Mouse (Mus musculus) liver, postnatal 0 days (tissue): ENCODE data around the gene Hdac10. TPM values are rescaled to one million over a fixed set of nuclear protein-coding genes. Genes with fewer than 3 reads are reported as not detected.

Experiments
- ATAC-seq: fragments of 200-750 bp; cut with Nextera tagmentation; 2 replicates; pipeline ENCODE4 v1.8.0; 2017; ENCODE audit warnings: mild to moderate bottlenecking, moderate library complexity
- DNase-seq: peaks from one replicate; pipeline ENCODE4 v3.0.0-alpha.2; 2016
- H3K27ac ChIP-seq: fragments of 300-500 bp; sonication (generic); 2 replicates; pipeline ENCODE4 v1.5.1; 2014; ENCODE audit warnings: antibody characterized with exemption, moderate library complexity, mild to moderate bottlenecking, low read depth
- H3K27me3 ChIP-seq: fragments of 300-500 bp; sonication (generic); 2 replicates; pipeline ENCODE4 v1.6.1; 2014; ENCODE audit warnings: low read length, control low read depth, mixed read lengths; ENCODE audit not compliant: insufficient read depth
- H3K36me3 ChIP-seq: fragments of 300-500 bp; sonication (generic); replicated peaks from 2 replicates; pipeline ENCODE4 v1.6.1; 2014; ENCODE audit warnings: mild to moderate bottlenecking, control low read depth, low read length, moderate library complexity, mixed read lengths; ENCODE audit not compliant: insufficient read depth
- H3K4me1 ChIP-seq: fragments of 300-500 bp; sonication (generic); 2 replicates; pipeline ENCODE4 v1.6.1; 2014; ENCODE audit warnings: antibody characterized with exemption, mild to moderate bottlenecking, control low read depth; ENCODE audit not compliant: insufficient read depth
- H3K4me2 ChIP-seq: fragments of 300-500 bp; sonication (generic); 2 replicates; pipeline ENCODE4 v1.6.1; 2014; ENCODE audit warnings: low read depth, mild to moderate bottlenecking, low read length, moderate library complexity, mixed read lengths
- H3K4me3 ChIP-seq: fragments of 300-500 bp; sonication (generic); 2 replicates; pipeline ENCODE4 v1.5.1; 2014; ENCODE audit warnings: low read depth, low read length
- H3K9ac ChIP-seq: fragments of 300-500 bp; sonication (generic); replicated peaks from 2 replicates; pipeline ENCODE4 v1.6.1; 2014; ENCODE audit warnings: mild to moderate bottlenecking, moderate library complexity
- H3K9me3 ChIP-seq: fragments of 300-500 bp; sonication (generic); 2 replicates; pipeline ENCODE4 v1.6.1; 2016; ENCODE audit warnings: mild to moderate bottlenecking, control low read depth, low read length, mixed read lengths
- CTCF ChIP-seq: sonication (generic); IDR thresholded peaks from 2 replicates; pipeline ENCODE4 v1.5.1; 2016; ENCODE audit warnings: antibody characterized with exemption, low read depth
- EP300 ChIP-seq: IDR thresholded peaks from 2 replicates; pipeline ENCODE4 v1.6.1; 2016; ENCODE audit warnings: antibody characterized with exemption, low read depth, mild to moderate bottlenecking
- WGBS: fragments of 180-500 bp; shearing (Covaris S2); extraction: QIAGEN DNeasy Blood & Tissue Kit; methylation state at CpG from one replicate; pipeline ENCODE4 v1.1.7; 2014; ENCODE audit not compliant: insufficient replicate concordance; 5-methylcytosine and 5-hydroxymethylcytosine counted together
- microRNA-seq: library from miRNA; unstranded; fragments of <30 nt; microRNA quantifications from one replicate; pipeline ENCODE4, GENCODE M21; 2016
- polyA plus RNA-seq: library from polyadenylated mRNA; unstranded; fragments of >200 nt; fragmentation: Nextera tagmentation; extraction: Ambion mirVana; gene quantifications from 2 replicates; pipeline ENCODE4 v1.2.1, GENCODE M21; 2015

Gene Hdac10
- polyA plus RNA-seq, 1 experiment from 2014 or later = 6.3 TPM

DNA sequence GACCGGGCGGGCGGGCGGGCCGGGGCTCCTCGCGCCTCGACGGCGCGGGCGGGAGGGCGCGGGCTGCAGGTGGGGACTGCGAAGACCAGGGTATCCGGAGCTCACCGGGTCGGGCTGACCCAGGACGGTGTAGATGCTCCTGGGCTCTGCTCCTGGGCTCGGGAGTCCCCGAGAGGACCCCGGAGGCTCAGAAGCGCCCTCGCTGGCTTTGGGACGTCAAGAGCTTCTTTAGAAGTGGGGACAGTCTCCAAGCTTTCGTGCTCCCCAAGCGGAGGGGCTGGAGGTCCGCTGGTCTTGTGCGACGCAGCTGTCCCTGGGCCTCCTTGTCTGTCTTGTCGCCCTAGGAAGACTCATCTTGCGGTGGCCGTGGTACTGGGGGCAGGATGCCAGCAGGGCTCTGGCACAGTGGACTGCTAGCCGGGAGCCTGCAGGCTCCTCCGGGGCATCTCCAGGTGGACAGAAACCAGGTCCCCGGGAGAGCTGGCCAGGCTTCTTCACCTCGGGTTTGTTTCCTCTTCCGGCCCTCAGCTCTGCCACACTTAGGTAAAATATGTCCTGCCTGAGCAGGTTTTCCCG lies 52.3 kb downstream of the Hdac10 start:
- H3K27me3 ChIP-seq = no peaks in the 10 kb centered on the region
- no peaks in the 10 kb centered on the region for H3K9me3 ChIP-seq
- peaks cover 4% of the 10 kb centered on the region; the same call in 1 of the 2 replicates for H3K36me3 ChIP-seq
- peak overlapping the region; percentile 98 for H3K4me2 ChIP-seq
- ATAC-seq (peak; percentile 26), DNase-seq (no peak)
- TF ChIP-seq CTCF (no peak), EP300 (no peak)
- peak overlapping the region; percentile 90 for H3K9ac ChIP-seq
- peak overlapping the region; percentile 83 for H3K27ac ChIP-seq
- peak overlapping the region; percentile 82 for H3K4me3 ChIP-seq
- WGBS = under 1% methylated on average over 36 of the region's 39 CpGs
- peaks cover 36% of the 10 kb centered on the region for H3K4me1 ChIP-seq

DNA sequence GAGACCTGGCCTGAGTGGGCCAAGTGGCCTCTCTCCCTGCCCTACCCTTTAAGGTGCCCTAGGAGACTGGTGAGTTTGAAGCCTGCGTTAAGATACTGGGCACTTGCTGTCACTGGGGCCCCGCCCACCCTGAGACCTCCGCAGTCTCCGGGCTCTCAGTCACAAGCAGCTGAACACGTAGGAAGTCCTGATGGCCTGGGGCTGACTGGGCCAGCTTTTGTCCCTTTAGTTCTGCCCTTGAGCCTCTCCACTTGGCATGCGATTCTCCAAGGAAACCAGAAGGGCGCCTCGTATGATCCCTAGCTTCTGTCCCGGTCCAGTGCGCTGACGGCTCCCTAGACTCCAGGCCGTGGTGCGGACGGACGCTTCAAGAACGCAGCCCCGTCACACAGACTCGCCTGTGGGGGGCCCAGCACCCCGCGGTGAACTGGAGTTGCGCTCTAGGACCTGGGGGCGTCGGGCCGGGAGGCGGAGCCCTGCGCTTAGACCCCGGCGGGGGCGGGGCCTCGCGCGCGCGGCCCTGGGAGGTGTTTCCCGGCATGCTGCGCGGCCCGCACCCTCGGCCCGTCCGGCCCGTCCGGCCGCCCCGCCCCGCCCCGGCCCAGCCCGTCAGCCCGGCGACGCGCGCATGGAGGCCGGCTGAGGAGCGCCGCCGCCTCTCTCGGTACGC lies 52.9 kb downstream of the Hdac10 start:
- H3K4me1 ChIP-seq = peaks cover 36% of the 10 kb centered on the region

GRCm38 (mm10) chr15:89074613-89075477 lies 53.7 kb downstream of the Hdac10 start, which contains the start of gene Trabd:
Trabd (plus strand) TSS chr15:89075124.
- no peaks in the 10 kb centered on the region for H3K27me3 ChIP-seq
- no peak for DNase-seq
- H3K36me3 ChIP-seq = 0 out of 2 replicates have a peak, but pooled peaks cover 2% of the 10 kb centered on the region
- peak within 1 kb of the TSS; percentile 83 for H3K27ac ChIP-seq
- peak within 1 kb of the TSS; percentile 90 for H3K9ac ChIP-seq
- no peak for ATAC-seq
- no peaks in the 10 kb centered on the region for H3K9me3 ChIP-seq
- peak within 1 kb of the TSS; percentile 82 for H3K4me3 ChIP-seq
- H3K4me2 ChIP-seq = peak within 1 kb of the TSS; percentile 98
- 34% methylated on average over 11 of the region's 11 CpGs for WGBS
- TF ChIP-seq CTCF (no peak), EP300 (no peak)
- H3K4me1 ChIP-seq = peaks cover 36% of the 10 kb centered on the region

More for the DNA sequence above, 52.9 kb downstream of the Hdac10 start:
- H3K9me3 ChIP-seq = no peaks in the 10 kb centered on the region
- peak overlapping the region; percentile 82 for H3K4me3 ChIP-seq
- H3K27ac ChIP-seq = peak overlapping the region; percentile 83
- H3K27me3 ChIP-seq = no peaks in the 10 kb centered on the region
- WGBS = 2% methylated on average over 43 of the region's 59 CpGs
- DNase-seq (peak; percentile 91), ATAC-seq (peak; percentile 89)
- H3K36me3 ChIP-seq = 0 out of 2 replicates have a peak, but pooled peaks cover 4% of the 10 kb centered on the region
- TF ChIP-seq EP300 = no peak
- peak; percentile 29 for TF ChIP-seq CTCF
- H3K9ac ChIP-seq = peak overlapping the region; percentile 90
- H3K4me2 ChIP-seq = peak overlapping the region; percentile 98

- TF ChIP-seq CTCF = no peak
- no peak for TF ChIP-seq EP300
- no peak overlapping the region for H3K4me3 ChIP-seq
- peak; percentile 49 for DNase-seq
- 55% methylated on average over 10 of the region's 10 CpGs for WGBS
- peaks cover 36% of the 10 kb centered on the region for H3K4me1 ChIP-seq
- no peaks in the 10 kb centered on the region for H3K9me3 ChIP-seq
- ATAC-seq = no peak
- no peaks in the 10 kb centered on the region for H3K36me3 ChIP-seq
- 0 out of 2 replicates have a peak overlapping the region, but pooled peaks have one; percentile 18 for H3K4me2 ChIP-seq
- no peak overlapping the region for H3K9ac ChIP-seq
- H3K27me3 ChIP-seq = 0 out of 2 replicates have a peak, but pooled peaks cover 3% of the 10 kb centered on the region
- H3K27ac ChIP-seq = 0 out of 2 replicates have a peak overlapping the region, but pooled peaks have one; percentile 6
These were observed 54.4 kb downstream of the Hdac10 start for GRCm38 (mm10) chr15:89073993-89074603.

Small RNAs within 50 kb of the gene (microRNA-seq; reads per million reads assigned to microRNA genes)
- gene Mir7118 = 2.4 reads per million

Other genes with a start within 250 kb of the Hdac10 start
- gene Ttll8, start 174.3 kb downstream of the Hdac10 start, polyA plus RNA-seq = not detected in 2 replicates
- gene Mlc1, start 149.7 kb downstream of the Hdac10 start, polyA plus RNA-seq = not detected in 2 replicates
- gene Mov10l1, start 145.8 kb downstream of the Hdac10 start, polyA plus RNA-seq = not detected in 2 replicates
- gene Panx2, start 69.0 kb downstream of the Hdac10 start, polyA plus RNA-seq = not detected in 2 replicates
- 23.3 and 23.6 TPM in 2 replicates for gene Trabd, start 53.6 kb downstream of the Hdac10 start, polyA plus RNA-seq
- 14.3 and 14.7 TPM in 2 replicates for gene Selenoo, start 39.6 kb downstream of the Hdac10 start, polyA plus RNA-seq
- 3.1 and 3.3 TPM in 2 replicates for gene Tubgcp6, start 5.6 kb downstream of the Hdac10 start, polyA plus RNA-seq
- gene Mapk12, start 12.0 kb upstream of the Hdac10 start, polyA plus RNA-seq = 2.1 and 2.4 TPM in 2 replicates
- gene Mapk11, start 20.9 kb upstream of the Hdac10 start, polyA plus RNA-seq = 0.66 and 0.81 TPM in 2 replicates
- 27.2 and 29.7 TPM in 2 replicates for gene Plxnb2, start 52.1 kb upstream of the Hdac10 start, polyA plus RNA-seq
- gene Dennd6b, start 67.8 kb upstream of the Hdac10 start, polyA plus RNA-seq = 2.6 and 2.7 TPM in 2 replicates
- gene Ppp6r2, start 82.9 kb upstream of the Hdac10 start, polyA plus RNA-seq = 13.9 and 18.1 TPM in 2 replicates
- gene Sbf1, start 186.6 kb upstream of the Hdac10 start, polyA plus RNA-seq = 16.5 and 17.0 TPM in 2 replicates
- gene Adm2, start 194.0 kb upstream of the Hdac10 start, polyA plus RNA-seq = 1.4 and 3.7 TPM in 2 replicates
- gene Miox, start 205.7 kb upstream of the Hdac10 start, polyA plus RNA-seq = 22.9 and 27.0 TPM in 2 replicates
- 22.1 and 24.0 TPM in 2 replicates for gene Lmf2, start 227.0 kb upstream of the Hdac10 start, polyA plus RNA-seq
- gene Ncaph2, start 227.0 kb upstream of the Hdac10 start, polyA plus RNA-seq = 59.4 and 59.8 TPM in 2 replicates
- 9.1 and 10.1 TPM in 2 replicates for gene Sco2, start 245.1 kb upstream of the Hdac10 start, polyA plus RNA-seq
- 5.8 and 7.7 TPM in 2 replicates for gene Tymp, start 248.3 kb upstream of the Hdac10 start, polyA plus RNA-seq